Mouse (Mus musculus): Measurements from ENCODE around the gene Scd4.

The Scd4 gene

DNA sequence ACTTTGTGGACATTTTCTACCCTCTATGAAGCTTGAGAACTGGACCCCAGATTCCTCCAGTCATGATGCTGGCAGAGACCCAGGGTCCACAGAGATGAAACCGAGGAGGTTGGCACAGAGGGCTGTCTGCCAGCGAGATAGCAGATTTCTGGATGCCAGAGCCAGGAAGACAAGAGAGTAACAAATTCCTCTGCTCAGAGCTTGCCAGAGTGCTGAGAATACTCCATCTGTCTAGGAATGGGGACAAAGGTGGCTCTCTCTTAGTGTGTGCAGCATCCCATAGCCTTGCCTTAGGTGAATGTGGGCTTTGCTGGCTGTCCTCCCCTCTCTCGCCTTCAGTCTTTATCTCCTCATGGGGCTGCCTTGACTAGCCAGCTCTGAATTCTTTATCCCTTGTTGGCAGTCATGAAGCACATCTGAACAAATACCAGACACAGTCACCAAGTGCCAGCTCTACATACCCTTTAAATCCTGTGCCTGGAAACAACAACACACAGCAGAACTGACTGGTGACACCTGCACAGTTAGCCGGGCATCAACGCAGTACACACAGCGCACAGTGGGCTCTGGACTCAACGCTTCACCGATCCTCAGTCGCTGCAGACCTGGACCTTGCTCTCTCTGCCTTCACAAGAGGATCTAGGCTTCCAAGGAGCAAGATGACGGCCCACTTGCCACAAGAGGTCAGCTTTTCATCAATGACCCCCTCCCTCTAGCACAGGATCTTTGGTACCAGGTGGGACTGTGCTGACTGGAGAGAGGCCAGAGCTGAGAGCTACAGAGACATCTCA is at the start of gene Scd4:
Scd4 (plus strand) TSS at position 260 of the 791 bp plus-strand sequence.
- in situ Hi-C loops (cut with MboI, MseI) = no loop called here

- in situ Hi-C loops (cut with MboI, MseI) = no loop called here
These were observed 49.5 kb upstream of the Scd4 start for GRCm38 (mm10) chr19:44283157-44284024.

GRCm38 (mm10) chr19:44284025-44284695 is 48.7 kb upstream of the Scd4 start:
- in situ Hi-C loops (cut with MboI, MseI) = no loop called here

- in situ Hi-C loops (cut with MboI, MseI) = no loop called here
These were observed 48.2 kb upstream of the Scd4 start for GRCm38 (mm10) chr19:44284723-44285122.

- in situ Hi-C loops (cut with MboI, MseI) = no loop called here
These were observed 47.3 kb upstream of the Scd4 start for GRCm38 (mm10) chr19:44285554-44285953.

GRCm38 (mm10) chr19:44286109-44286508 is 46.8 kb upstream of the Scd4 start:
- in situ Hi-C loops (cut with MboI, MseI) = no loop called here

- in situ Hi-C loops (cut with MboI, MseI) = no loop called here
These were observed 45.3 kb upstream of the Scd4 start for GRCm38 (mm10) chr19:44287415-44288110.

- in situ Hi-C loops (cut with MboI, MseI) = no loop called here
These were observed 40.8 kb upstream of the Scd4 start for GRCm38 (mm10) chr19:44292083-44292482.

DNA sequence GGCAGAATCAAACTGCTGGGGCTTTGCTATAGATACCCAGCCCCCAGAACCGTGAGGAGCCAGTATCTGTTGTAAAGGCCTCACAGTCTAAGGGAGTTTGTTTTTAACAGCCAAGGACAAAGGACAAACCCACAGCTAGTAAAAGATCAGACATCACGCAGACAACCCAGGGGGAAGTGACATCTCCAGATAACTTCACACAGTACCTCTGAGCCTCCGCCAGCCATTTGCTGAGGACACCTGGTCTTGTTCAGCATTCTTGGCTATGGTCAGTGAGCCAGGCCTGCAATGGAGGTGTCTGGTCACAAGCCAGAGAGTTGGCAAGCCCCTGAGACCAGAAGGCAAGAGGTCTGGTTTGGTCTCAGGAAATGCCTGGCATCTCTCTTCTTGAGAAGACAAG is 40.4 kb upstream of the Scd4 start:
- in situ Hi-C loops (cut with MboI, MseI) = no loop called here

DNA sequence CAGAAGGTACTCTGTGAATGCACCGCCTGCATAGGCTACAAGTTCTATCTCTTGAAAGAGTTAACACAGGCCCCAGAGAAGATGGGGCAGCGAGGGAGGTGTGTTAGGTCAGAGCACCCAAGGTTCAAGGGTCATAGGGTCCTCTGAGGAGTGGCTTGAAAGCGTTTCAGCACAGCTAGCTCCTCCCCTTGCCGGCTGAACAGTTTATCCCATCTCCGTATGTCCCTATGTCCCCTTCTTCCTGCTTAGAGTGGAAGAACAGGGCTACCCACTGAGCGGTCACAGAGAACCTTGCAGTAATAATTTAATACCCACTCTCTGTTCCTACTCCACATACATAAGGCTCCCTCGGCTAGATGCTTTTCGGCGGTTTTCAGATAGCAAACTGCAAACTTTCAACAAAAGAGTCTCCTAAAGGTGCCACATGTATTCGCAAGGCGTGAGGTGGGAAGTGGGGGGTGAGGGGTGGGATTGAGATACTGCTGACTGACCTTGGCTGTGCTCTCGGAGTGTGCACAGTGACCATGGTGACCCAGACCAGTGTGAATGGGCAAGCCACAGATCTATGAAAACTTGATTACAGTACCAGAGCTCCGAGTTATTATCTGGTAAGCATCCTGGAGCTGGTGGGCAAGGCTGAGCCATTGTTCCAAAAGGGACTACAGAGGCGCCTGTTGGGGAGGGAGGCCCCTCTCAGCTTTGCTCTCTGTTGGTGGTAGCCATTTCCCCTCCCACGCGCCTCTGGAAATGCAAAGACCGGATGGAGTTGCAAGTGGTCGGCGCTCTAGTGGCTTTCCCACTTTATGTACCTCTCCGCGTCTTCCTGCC is 39.7 kb upstream of the Scd4 start, which contains the start of gene Scd2:
Scd2 (plus strand) TSS at position 734 of the 828 bp plus-strand sequence.
- in situ Hi-C loops (cut with MboI, MseI) = no loop called here

DNA sequence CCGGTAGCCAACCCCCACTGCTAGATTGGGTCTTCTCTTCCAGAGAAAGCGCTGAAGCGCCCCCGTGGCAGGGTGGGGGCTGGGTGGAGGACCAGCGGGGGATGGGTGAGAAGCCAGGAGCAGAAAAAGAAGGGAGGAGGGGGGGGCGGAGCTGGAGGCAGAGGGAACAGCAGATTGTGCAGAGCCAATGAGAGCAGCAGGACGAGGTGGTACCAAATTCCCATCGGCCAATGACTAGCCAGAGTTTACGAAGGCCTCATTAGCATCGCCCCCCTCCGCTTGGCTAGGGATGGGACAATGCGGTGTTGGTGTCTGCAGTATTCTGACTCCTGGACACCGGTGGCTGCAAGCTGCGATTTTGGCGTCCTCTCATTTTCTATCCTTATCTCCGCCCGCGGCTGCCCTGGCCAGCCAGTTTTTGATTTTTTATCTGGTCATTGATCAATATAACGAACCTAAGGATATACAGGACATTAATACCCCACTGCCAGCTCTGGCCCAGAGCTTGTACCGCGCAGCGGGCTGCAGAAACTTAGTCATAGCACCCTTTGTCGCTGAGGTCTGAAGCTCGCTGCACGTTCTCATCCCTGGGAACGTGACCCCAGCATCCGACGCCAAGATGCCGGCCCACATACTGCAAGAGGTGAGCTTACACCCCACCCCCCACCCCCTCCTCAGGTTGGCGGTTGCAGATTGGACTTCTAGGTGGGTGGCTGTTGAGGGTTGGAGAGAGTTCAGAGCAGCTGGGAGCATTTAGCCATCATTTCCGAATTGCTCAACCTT is 38.9 kb upstream of the Scd4 start:
- in situ Hi-C loops (cut with MboI, MseI) = no loop called here

DNA sequence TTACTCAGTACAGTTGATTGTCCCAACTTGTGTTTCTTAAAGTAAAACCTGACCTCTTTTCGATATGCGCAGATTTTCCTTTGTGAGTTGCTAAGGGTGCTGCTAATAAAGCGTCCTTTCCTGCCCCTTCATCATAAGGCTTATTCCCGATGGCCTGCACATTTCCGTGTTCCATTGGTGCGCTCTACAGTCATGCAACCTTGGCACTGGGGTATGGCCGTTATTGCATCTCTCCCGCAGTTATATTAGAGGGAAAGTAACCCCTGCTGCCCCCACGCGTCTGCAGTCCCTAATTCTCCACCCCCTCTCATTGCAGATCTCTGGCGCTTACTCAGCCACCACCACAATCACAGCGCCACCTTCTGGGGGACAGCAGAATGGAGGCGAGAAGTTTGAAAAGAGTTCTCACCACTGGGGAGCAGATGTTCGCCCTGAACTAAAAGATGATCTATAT is 38.3 kb upstream of the Scd4 start:
- in situ Hi-C loops (cut with MboI, MseI) = loop anchor here (5.0 kb wide), 1 partner anchor 47 kb away; no protein-coding TSS in a partner anchor

DNA sequence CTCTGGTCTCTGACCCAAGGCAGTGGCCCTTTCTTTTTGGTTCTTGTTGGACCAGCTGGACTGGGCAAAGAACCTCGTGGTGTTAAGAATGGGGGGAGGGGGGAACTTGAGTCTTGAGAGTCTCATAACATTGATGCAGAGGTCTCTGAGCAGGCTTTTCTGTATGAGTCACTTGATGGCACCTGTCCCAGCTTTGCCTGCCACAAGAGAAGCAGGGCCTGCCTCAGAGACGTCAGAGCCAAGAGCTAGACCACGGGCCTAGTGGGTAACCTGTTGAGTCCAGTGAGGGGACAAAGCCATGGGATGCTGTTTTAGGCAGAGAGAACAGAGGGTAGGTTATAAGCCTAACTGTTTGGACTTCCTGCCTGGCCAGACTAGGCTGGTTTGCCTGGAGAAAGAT is 37.6 kb upstream of the Scd4 start:
- in situ Hi-C loops (cut with MboI, MseI) = loop anchor here (5.0 kb wide), 1 partner anchor 48 kb away; no protein-coding TSS in a partner anchor

- in situ Hi-C loops (cut with MboI, MseI) = loop anchor here (5.0 kb wide), 1 partner anchor 48 kb away; no protein-coding TSS in a partner anchor
These were observed 37.2 kb upstream of the Scd4 start for GRCm38 (mm10) chr19:44295741-44296140.

GRCm38 (mm10) chr19:44296186-44296585 is 36.7 kb upstream of the Scd4 start:
- in situ Hi-C loops (cut with MboI, MseI) = loop anchor here (5.0 kb wide), 1 partner anchor 49 kb away; no protein-coding TSS in a partner anchor

DNA sequence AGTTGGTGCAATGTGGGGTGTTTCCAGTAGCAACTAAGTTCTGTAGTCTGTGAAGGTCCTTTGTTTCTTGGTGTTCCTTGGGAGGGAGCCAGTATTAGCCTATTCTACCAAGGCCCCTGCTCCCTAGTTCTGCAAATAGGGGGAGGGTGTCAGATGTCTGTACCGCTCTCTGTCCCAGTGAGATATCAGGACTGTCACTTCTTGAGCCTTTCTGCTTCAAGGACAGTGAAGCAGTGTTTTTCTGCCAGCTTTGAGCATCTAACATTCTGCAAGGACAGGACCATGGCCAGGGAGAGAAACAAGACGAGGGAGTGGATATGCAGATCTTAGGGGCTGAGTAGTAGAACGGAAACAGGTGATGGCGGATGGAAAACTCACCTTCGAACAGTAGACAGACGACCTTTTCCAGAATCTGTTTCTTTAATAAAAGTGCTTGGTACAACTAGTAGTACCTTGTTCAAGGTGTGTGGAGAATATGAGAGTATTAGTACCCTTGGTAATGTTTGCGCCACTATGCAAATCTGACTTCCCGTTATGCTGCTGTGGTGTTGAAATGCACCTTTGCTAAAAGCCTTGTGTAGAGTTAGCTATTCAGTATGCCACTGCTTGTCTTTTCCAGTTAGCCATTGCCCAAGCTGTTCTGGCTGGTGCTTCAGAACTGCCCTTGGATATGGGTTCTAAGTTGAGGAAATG is 35.7 kb upstream of the Scd4 start:
- in situ Hi-C loops (cut with MboI, MseI) = loop anchor here (5.0 kb wide), 1 partner anchor 50 kb away; no protein-coding TSS in a partner anchor

- in situ Hi-C loops (cut with MboI, MseI) = loop anchor here (5.0 kb wide), 1 partner anchor 51 kb away; no protein-coding TSS in a partner anchor
These were observed 35.0 kb upstream of the Scd4 start for GRCm38 (mm10) chr19:44297862-44298261.

DNA sequence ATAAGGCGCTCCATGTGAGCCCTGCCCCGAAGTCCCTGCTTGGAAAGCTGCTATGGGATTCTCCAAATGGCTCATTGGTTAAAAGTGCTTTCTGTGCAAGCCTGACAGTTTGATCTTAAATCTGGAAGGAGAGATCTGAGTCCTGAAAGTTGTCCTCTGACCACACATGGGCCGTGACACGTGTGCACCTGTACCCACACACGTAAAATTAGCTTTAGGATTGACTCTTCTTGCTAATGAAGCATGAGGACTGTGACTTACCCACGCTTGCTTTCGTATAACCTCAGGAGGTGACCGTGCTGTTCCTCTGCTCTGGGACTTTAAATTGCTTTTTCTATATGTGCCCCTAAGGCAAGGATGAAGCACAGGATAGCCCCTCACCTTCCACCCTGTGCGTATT is 33.8 kb upstream of the Scd4 start:
- in situ Hi-C loops (cut with MboI, MseI) = loop anchor here (5.0 kb wide), 1 partner anchor 52 kb away; no protein-coding TSS in a partner anchor
